Mouse (Mus musculus): ENCODE measurements at regions not wholly inside any gene's neighbourhood (a gene's known extent, or its start where the extent isn't known, plus 50 kb on each side); places are given as distances from the start of the nearest gene placed in this dataset.

DNA sequence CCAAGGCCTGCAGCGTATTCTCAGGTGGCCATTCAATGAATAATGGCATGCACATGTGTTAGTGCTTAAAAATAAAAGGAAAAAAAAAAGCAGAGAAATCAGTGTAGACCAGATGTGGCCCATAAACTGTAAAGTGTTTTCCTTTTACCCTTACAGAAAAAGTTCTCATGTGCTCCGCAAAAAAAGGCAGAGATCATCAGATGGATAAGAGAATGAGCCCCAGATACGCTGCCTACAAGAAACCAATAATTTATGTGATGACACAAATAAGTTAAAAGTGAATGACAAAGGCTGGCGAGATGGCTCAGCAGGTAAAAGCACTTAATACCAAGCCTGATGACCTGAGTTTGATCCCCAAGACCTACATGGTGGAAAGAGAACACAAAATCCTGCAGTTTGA lies 70.5 kb upstream of the Eln start:
- 93% methylated on average over 4 of the region's 4 CpGs for WGBS
- TF ChIP-seq CTCF (IDR thresholded peaks at IDR 0.05; ENCODE audit: borderline replicate concordance, control insufficient read depth, extremely low read depth, insufficient read depth, low read length, poor library complexity), result no peak
- TF ChIP-seq POLR2A (IDR thresholded peaks at IDR 0.05; ENCODE audit: control insufficient read depth, extremely low read depth, insufficient read depth, low read length, poor library complexity), result no peak
- Histone ChIP-seq H3K27ac (ENCODE audit: control insufficient read depth, insufficient read depth, low read length) (no peak overlapping the region), H3K36me3 (ENCODE audit: control insufficient read depth, insufficient read depth, low read length) (no peaks in the 10 kb centered on the region), H3K4me1 (replicated peaks; ENCODE audit: control insufficient read depth, insufficient read depth, low read length) (no peaks in the 10 kb centered on the region), H3K27me3 (ENCODE audit: control insufficient read depth, insufficient read depth, low read length) (no peaks in the 10 kb centered on the region), H3K4me3 (ENCODE audit: control insufficient read depth, insufficient read depth, low read length) (no peak overlapping the region)
- no peak for DNase-seq

DNA sequence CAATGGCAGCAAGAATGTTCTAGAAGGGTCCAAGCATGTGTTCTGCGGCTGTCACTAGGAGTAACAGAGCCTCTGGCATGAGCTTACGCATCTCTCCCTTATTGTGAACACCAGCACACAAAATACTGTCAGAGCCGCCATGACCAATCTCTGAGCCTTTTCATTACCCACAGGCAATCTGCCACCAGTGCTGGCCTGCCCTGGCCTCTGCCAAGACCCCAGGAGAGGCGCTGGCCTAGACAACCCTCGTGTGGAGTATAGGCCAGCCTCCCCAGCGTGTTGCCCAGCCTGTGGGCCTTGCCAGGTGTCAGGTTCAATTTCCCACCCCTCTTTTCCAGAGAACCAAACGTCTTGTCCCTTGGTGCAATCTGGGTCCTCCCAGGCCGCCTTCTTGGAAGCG lies 62.0 kb upstream of the Eln start:
- H3K4me1 ChIP-seq (replicated peaks; ENCODE audit: control insufficient read depth, insufficient read depth, low read length), result no peaks in the 10 kb centered on the region
- H3K27me3 ChIP-seq (ENCODE audit: control insufficient read depth, insufficient read depth, low read length), result no peaks in the 10 kb centered on the region

DNA sequence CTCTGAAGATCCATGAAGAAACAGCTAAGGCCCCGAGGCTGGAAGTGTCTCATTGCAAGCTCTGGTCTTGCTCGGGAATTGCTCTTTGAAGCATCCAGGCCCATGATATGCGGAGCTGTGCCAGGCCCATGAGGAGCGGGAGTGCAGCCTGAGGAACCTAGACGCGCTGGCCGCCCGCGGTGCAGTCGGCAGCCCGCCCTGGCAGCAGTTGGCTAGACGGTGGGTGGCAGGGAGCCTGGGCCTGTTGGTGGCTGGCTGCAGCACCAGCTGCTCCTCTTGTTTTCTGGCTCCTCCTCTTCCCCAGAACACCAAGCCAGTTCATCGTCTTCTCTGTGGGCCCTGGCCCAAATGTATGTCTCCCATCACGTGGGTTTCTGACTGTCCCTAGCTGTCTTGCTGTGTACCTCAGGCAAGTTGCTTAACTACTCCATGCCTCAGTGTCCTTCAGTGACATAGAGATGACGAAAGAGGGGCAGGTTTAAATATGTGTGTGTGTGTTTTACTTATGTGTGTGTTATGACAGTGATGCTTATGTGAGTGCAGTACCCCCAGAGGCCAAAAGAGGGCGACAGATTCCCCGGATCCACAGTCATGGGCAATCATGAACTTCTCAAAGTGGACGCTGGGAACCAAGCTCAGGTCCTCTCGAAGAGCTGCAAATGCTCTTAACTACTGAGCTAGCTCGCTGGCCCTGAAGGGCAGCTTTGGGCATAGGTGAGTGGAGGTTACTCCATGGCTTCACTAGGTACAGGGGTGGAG lies 57.3 kb upstream of the Eln start:
- no peaks in the 10 kb centered on the region for H3K27me3 ChIP-seq (ENCODE audit: control insufficient read depth, insufficient read depth, low read length)
- 94% methylated on average over 20 of the region's 20 CpGs for WGBS
- H3K4me3 ChIP-seq (ENCODE audit: control insufficient read depth, insufficient read depth, low read length), result no peak overlapping the region
- no peaks in the 10 kb centered on the region for H3K36me3 ChIP-seq (ENCODE audit: control insufficient read depth, insufficient read depth, low read length)
- no peak for DNase-seq
- no peak overlapping the region for H3K27ac ChIP-seq (ENCODE audit: control insufficient read depth, insufficient read depth, low read length)
- TF ChIP-seq CTCF (IDR thresholded peaks at IDR 0.05; ENCODE audit: borderline replicate concordance, control insufficient read depth, extremely low read depth, insufficient read depth, low read length, poor library complexity), result peak; percentile 45; the same call in 1 of the 2 replicates
- TF ChIP-seq POLR2A (IDR thresholded peaks at IDR 0.05; ENCODE audit: control insufficient read depth, extremely low read depth, insufficient read depth, low read length, poor library complexity), result no peak
- H3K4me1 ChIP-seq (replicated peaks; ENCODE audit: control insufficient read depth, insufficient read depth, low read length), result no peaks in the 10 kb centered on the region

More for the DNA sequence above, 62.0 kb upstream of the Eln start:
- H3K36me3 ChIP-seq (ENCODE audit: control insufficient read depth, insufficient read depth, low read length), result no peaks in the 10 kb centered on the region
- no peak overlapping the region for H3K27ac ChIP-seq (ENCODE audit: control insufficient read depth, insufficient read depth, low read length)
- 96% methylated on average over 9 of the region's 9 CpGs for WGBS
- TF ChIP-seq POLR2A (IDR thresholded peaks at IDR 0.05; ENCODE audit: control insufficient read depth, extremely low read depth, insufficient read depth, low read length, poor library complexity), result no peak
- TF ChIP-seq CTCF (IDR thresholded peaks at IDR 0.05; ENCODE audit: borderline replicate concordance, control insufficient read depth, extremely low read depth, insufficient read depth, low read length, poor library complexity), result no peak
- no peak for DNase-seq
- H3K4me3 ChIP-seq (ENCODE audit: control insufficient read depth, insufficient read depth, low read length), result no peak overlapping the region

DNA sequence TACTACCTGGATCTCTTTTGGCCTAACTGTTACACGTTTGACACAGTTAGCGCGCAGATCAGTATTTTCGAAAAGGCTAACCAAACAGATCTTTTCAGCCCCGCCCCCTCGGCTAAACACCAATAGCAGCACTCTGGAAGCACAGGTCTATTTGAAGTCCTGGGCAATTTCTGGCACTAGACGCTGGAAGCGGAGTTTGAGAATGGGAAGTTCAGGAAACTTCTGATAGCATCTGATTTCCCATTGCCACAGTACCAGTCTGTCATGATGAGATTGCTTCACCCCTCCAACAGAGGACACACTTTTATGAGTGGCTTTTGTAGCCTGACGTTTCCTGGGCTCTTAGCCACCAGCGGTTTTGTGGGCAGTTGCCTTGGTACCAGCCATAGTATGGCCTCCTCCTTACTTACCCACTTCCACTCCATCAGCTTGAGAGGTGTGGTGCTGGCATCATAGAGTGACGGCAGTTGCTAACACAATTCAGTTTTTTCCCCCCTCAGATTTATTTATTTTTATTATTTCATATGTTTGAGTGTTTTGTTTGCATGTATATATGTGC lies 55.1 kb upstream of the Eln start:
- no peak overlapping the region for H3K27ac ChIP-seq (ENCODE audit: control insufficient read depth, insufficient read depth, low read length)
- H3K4me3 ChIP-seq (ENCODE audit: control insufficient read depth, insufficient read depth, low read length), result no peak overlapping the region
- H3K27me3 ChIP-seq (ENCODE audit: control insufficient read depth, insufficient read depth, low read length), result no peaks in the 10 kb centered on the region
- TF ChIP-seq CTCF (IDR thresholded peaks at IDR 0.05; ENCODE audit: borderline replicate concordance, control insufficient read depth, extremely low read depth, insufficient read depth, low read length, poor library complexity) (no peak), POLR2A (IDR thresholded peaks at IDR 0.05; ENCODE audit: control insufficient read depth, extremely low read depth, insufficient read depth, low read length, poor library complexity) (no peak)
- DNase-seq, result no peak
- H3K36me3 ChIP-seq (ENCODE audit: control insufficient read depth, insufficient read depth, low read length), result no peaks in the 10 kb centered on the region
- no peaks in the 10 kb centered on the region for H3K4me1 ChIP-seq (replicated peaks; ENCODE audit: control insufficient read depth, insufficient read depth, low read length)
- WGBS, result 31% methylated on average over 11 of the region's 11 CpGs

DNA sequence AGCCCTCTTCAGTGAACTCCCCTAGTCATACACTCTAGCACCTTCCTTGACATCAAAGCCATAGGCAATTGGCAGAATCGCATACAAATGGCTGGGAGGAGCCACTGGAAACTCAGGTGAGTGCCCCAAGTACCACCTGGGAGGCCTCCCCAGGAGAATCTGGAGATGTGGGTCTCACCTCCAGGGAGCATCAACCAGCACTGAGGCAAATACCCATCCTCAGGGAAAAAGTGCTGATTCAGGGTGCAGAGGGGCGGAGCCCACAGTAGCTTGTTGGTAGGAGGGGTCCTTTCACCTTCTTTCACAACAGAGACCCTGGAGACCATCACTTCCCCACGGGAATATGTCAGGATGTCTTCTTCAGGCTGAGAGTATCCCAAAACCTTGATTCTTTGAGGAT lies 53.4 kb upstream of the Eln start:
- 95% methylated on average over 3 of the region's 3 CpGs for WGBS
- H3K27me3 ChIP-seq (ENCODE audit: control insufficient read depth, insufficient read depth, low read length), result no peaks in the 10 kb centered on the region
- DNase-seq, result no peak
- H3K27ac ChIP-seq (ENCODE audit: control insufficient read depth, insufficient read depth, low read length), result no peak overlapping the region
- H3K4me3 ChIP-seq (ENCODE audit: control insufficient read depth, insufficient read depth, low read length), result no peak overlapping the region
- no peaks in the 10 kb centered on the region for H3K36me3 ChIP-seq (ENCODE audit: control insufficient read depth, insufficient read depth, low read length)
- TF ChIP-seq CTCF (IDR thresholded peaks at IDR 0.05; ENCODE audit: borderline replicate concordance, control insufficient read depth, extremely low read depth, insufficient read depth, low read length, poor library complexity) (no peak), POLR2A (IDR thresholded peaks at IDR 0.05; ENCODE audit: control insufficient read depth, extremely low read depth, insufficient read depth, low read length, poor library complexity) (no peak)
- H3K4me1 ChIP-seq (replicated peaks; ENCODE audit: control insufficient read depth, insufficient read depth, low read length), result no peaks in the 10 kb centered on the region

DNA sequence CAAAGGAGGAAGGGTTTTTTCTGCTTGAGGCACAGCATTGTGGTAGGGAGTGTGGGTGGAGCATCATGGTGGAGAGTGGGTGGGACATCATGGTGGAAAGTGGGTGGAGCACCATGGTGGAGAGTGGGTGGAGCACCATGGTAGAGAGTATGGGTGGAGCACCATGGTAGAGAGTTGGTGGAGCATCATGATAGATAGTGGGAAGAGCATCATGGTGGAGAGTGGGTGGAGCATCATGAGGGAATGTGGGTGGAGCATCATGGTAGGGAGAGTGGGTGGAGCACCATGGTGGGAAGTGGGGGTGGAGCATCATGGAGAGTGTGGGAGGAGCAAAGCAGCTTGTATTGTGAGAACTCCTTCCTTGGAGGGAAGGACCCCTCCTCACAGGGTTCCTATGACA lies 52.8 kb upstream of the Eln start:
- DNase-seq, result no peak
- Histone ChIP-seq H3K4me1 (replicated peaks; ENCODE audit: control insufficient read depth, insufficient read depth, low read length) (no peaks in the 10 kb centered on the region), H3K4me3 (ENCODE audit: control insufficient read depth, insufficient read depth, low read length) (no peak overlapping the region), H3K36me3 (ENCODE audit: control insufficient read depth, insufficient read depth, low read length) (no peaks in the 10 kb centered on the region), H3K27ac (ENCODE audit: control insufficient read depth, insufficient read depth, low read length) (no peak overlapping the region), H3K27me3 (ENCODE audit: control insufficient read depth, insufficient read depth, low read length) (no peaks in the 10 kb centered on the region)
- TF ChIP-seq CTCF (IDR thresholded peaks at IDR 0.05; ENCODE audit: borderline replicate concordance, control insufficient read depth, extremely low read depth, insufficient read depth, low read length, poor library complexity), result no peak
- TF ChIP-seq POLR2A (IDR thresholded peaks at IDR 0.05; ENCODE audit: control insufficient read depth, extremely low read depth, insufficient read depth, low read length, poor library complexity), result no peak

Measured in thymus, adult 2 months (tissue).